ENCODE assay signal across 9 mouse cellular contexts in genomic region chr6:115992981-115993380, GRCm38 (mm10). TPM values are rescaled to one million over a fixed set of nuclear protein-coding genes. Genes with fewer than 3 reads are reported as not detected.
A peak's percentile ranks its signal among the peaks of the same experiment; 100 is the strongest.
DNase-seq lines count a peak whose midpoint lies in the region; ATAC-seq and TF ChIP-seq lines count a peak whose summit lies in the region.
"Had no signal": no experiment of that assay in that cellular context is flagged by ENCODE, and none has a peak within 500 bp of the region (broad histone marks: within the 10 kb centered on the region; RNA-seq: fewer than 3 reads in every experiment).

No protein-coding gene starts in this region.

- H3K36me3 ChIP-seq in heart, embryonic 12.5 days: no peaks in the 10 kb centered on the region
- no peaks in the 10 kb centered on the region for H3K36me3 ChIP-seq in hindbrain, embryonic 11.5 days (ENCODE audit: control insufficient read depth, insufficient read depth, low read length)
- H3K36me3 ChIP-seq in midbrain, embryonic 12.5 days: no peaks in the 10 kb centered on the region
- H3K36me3 ChIP-seq: G1E had no signal

- peak overlapping the region; percentile 82 for H3K9ac ChIP-seq in heart, embryonic 12.5 days
- H3K9ac ChIP-seq in hindbrain, embryonic 11.5 days (ENCODE audit: low read depth, low read length): no peak overlapping the region
- no peak overlapping the region for H3K9ac ChIP-seq in midbrain, embryonic 12.5 days (replicated peaks)

- H3K27ac ChIP-seq in heart, embryonic 12.5 days (ENCODE audit: poor library complexity, severe bottlenecking): peak overlapping the region; percentile 84
- H3K27ac ChIP-seq in bone marrow, adult 2 months (ENCODE audit: control insufficient read depth, insufficient read depth, low read depth, low read length, poor library complexity): no peak overlapping the region
- no peak overlapping the region for H3K27ac ChIP-seq in hindbrain, embryonic 11.5 days (ENCODE audit: low read depth, low read length)
- no peak overlapping the region for H3K27ac ChIP-seq in midbrain, embryonic 12.5 days (replicated peaks)

- H3K27me3 ChIP-seq in heart, embryonic 12.5 days (replicated peaks): peaks cover 23% of the 10 kb centered on the region
- peaks cover 31% of the 10 kb centered on the region for H3K27me3 ChIP-seq in hindbrain, embryonic 11.5 days (ENCODE audit: control insufficient read depth, insufficient read depth, low read length)
- H3K27me3 ChIP-seq in midbrain, embryonic 12.5 days: peaks cover 82% of the 10 kb centered on the region

- 45% methylated on average over 6 of the region's 6 CpGs for WGBS in heart, embryonic 12.5 days
- WGBS in bone marrow, adult 2 months: 63% methylated on average over 6 of the region's 6 CpGs
- WGBS in hindbrain, embryonic 11.5 days: 46% methylated on average over 6 of the region's 6 CpGs
- 47% methylated on average over 6 of the region's 6 CpGs for WGBS in midbrain, embryonic 12.5 days

- H3K9me3 ChIP-seq in heart, embryonic 12.5 days (replicated peaks): peaks cover 13% of the 10 kb centered on the region
- H3K9me3 ChIP-seq in hindbrain, embryonic 11.5 days (ENCODE audit: control insufficient read depth, low read length): no peaks in the 10 kb centered on the region
- no peaks in the 10 kb centered on the region for H3K9me3 ChIP-seq in midbrain, embryonic 12.5 days

- TF ChIP-seq CTCF in bone marrow, adult 2 months (IDR thresholded peaks at IDR 0.05; ENCODE audit: control insufficient read depth, insufficient read depth, low read length): no peak

- no peak for ATAC-seq in heart, embryonic 12.5 days (ENCODE audit: insufficient number of reproducible peaks, low FRiP score)
- ATAC-seq in hindbrain, embryonic 11.5 days (ENCODE audit: low FRiP score): no peak
- ATAC-seq in midbrain, embryonic 12.5 days (ENCODE audit: low FRiP score, low read depth): no peak

- peak overlapping the region; percentile 58 for H3K4me3 ChIP-seq in heart, embryonic 12.5 days
- peak overlapping the region; percentile 38 for H3K4me3 ChIP-seq in bone marrow, adult 2 months (replicated peaks; ENCODE audit: control insufficient read depth, low read depth, low read length)
- peak overlapping the region; percentile 46 for H3K4me3 ChIP-seq in hindbrain, embryonic 11.5 days (ENCODE audit: low read depth, low read length)
- H3K4me3 ChIP-seq in midbrain, embryonic 12.5 days: peak overlapping the region; percentile 57

- DNase-seq in heart, adult 8-10 months (ENCODE audit: low spot score): no peak
- no peak for DNase-seq in hindbrain, embryonic 11.5 days (ENCODE audit: low spot score)
- no peak for DNase-seq in right cerebral cortex, postnatal 36 days (ENCODE audit: low spot score in 2 of 2)
- DNase-seq in cerebellum, postnatal 25 days: no peak
- DNase-seq in gastrocnemius, adult 18-20 months (ENCODE audit: low spot score): no peak

- peaks cover 67% of the 10 kb centered on the region for H3K4me1 ChIP-seq in heart, embryonic 12.5 days (replicated peaks)
- H3K4me1 ChIP-seq in bone marrow, adult 2 months (ENCODE audit: control insufficient read depth, insufficient read depth, low read length): peaks cover 5% of the 10 kb centered on the region; the same call in 1 of the 2 replicates
- H3K4me1 ChIP-seq in hindbrain, embryonic 11.5 days (replicated peaks; ENCODE audit: control insufficient read depth, insufficient read depth, low read length): peaks cover 17% of the 10 kb centered on the region
- peaks cover 29% of the 10 kb centered on the region for H3K4me1 ChIP-seq in midbrain, embryonic 12.5 days

- peak overlapping the region; percentile 75 for H3K4me2 ChIP-seq in heart, embryonic 12.5 days
- H3K4me2 ChIP-seq in hindbrain, embryonic 11.5 days (replicated peaks; ENCODE audit: low read depth, low read length): peak overlapping the region; percentile 84
- peak overlapping the region; percentile 85; the same call in 1 of the 2 replicates for H3K4me2 ChIP-seq in midbrain, embryonic 12.5 days (replicated peaks)

- TF ChIP-seq POLR2A in bone marrow, adult 2 months (IDR thresholded peaks at IDR 0.05; ENCODE audit: borderline replicate concordance, control insufficient read depth, low read depth, low read length): no peak

RNA-seq across cellular contexts. Expression of gene Plxnd1, which starts 1.8 kb away (rescaled TPM):
- polyA plus RNA-seq in heart, embryonic 12.5 days (2016; fragmentation: Nextera tagmentation; extraction: Ambion mirVana): 60.8 and 80.5 TPM in 2 replicates
- total RNA-seq in heart, adult 8-10 months (2022): 10 to 100 TPM; 43.8 to 75.7 (median 63.5) TPM
- polyA plus RNA-seq in bone marrow, adult 2 months (2011; ENCODE audit: insufficient read depth, insufficient read length, low replicate concordance, missing spikeins): 13.7 and 23.8 TPM in 2 replicates
- 17.5 and 18.8 TPM in 2 replicates for polyA plus RNA-seq in hindbrain, embryonic 11.5 days (2014; fragmentation: Nextera tagmentation; extraction: Ambion mirVana)
- 15.1 and 15.9 TPM in 2 replicates for polyA plus RNA-seq in midbrain, embryonic 12.5 days (2016; fragmentation: Nextera tagmentation; extraction: Ambion mirVana)
- 10 to 100 TPM; 20.0 to 23.7 TPM for total RNA-seq in gastrocnemius, adult 18-20 months (2021)

RNA-seq across cellular contexts. Expression of gene H1foo, which starts 48.2 kb away (rescaled TPM):
- not detected in 2 replicates for polyA plus RNA-seq in heart, embryonic 12.5 days (2016; fragmentation: Nextera tagmentation; extraction: Ambion mirVana)
- not detected for total RNA-seq in heart, adult 8-10 months (2022)
- polyA plus RNA-seq in bone marrow, adult 2 months (2011; ENCODE audit: insufficient read depth, insufficient read length, low replicate concordance, missing spikeins): not detected in 2 replicates
- polyA plus RNA-seq in hindbrain, embryonic 11.5 days (2014; fragmentation: Nextera tagmentation; extraction: Ambion mirVana): not detected in 2 replicates
- polyA plus RNA-seq in midbrain, embryonic 12.5 days (2016; fragmentation: Nextera tagmentation; extraction: Ambion mirVana): not detected in 2 replicates
- not detected for total RNA-seq in gastrocnemius, adult 18-20 months (2021)
- total RNA-seq: G1E had no signal
- polyA plus RNA-seq: G1E had no signal
